Mouse (Mus musculus) urinary bladder, postnatal 36 days (tissue): ENCODE measurements around the gene Adam17.
"Not testable (repeated sequence)": the region's sequence is repeated elsewhere in the genome, so short reads cannot be mapped to it uniquely, and the experiment has no call there.

Source experiments
- DNase-seq, 2 experiments: peaks; one replicate each; pipeline ENCODE4 v3.0.0; 2022; ENCODE audit warnings: low spot score in 2 of 2, mixed read lengths in 1 of 2

Adam17 gene

GRCm38 (mm10) chr12:21373100-21373819 is at the start of gene Adam17:
Gene Adam17, minus strand, starts transcription at chr12:21373632.
- peak; percentile 94 to 97 for DNase-seq

- no peak for DNase-seq
Observed at GRCm38 (mm10) chr12:21418621-21419131, 45.2 kb upstream of the Adam17 start.

GRCm38 (mm10) chr12:21418083-21418482 is 44.7 kb upstream of the Adam17 start:
- DNase-seq = no peak

GRCm38 (mm10) chr12:21417100-21418070 is 44.0 kb upstream of the Adam17 start, which contains the start of gene Ywhaq:
Gene Ywhaq, minus strand, starts transcription at chr12:21417637.
- peak; percentile 88 to 95 for DNase-seq

- DNase-seq = no peak
Observed at GRCm38 (mm10) chr12:21416506-21416905, 43.1 kb upstream of the Adam17 start.

GRCm38 (mm10) chr12:21410620-21411019 is 37.2 kb upstream of the Adam17 start:
- no peak for DNase-seq

- no peak for DNase-seq
Observed at GRCm38 (mm10) chr12:21409651-21410050, 36.2 kb upstream of the Adam17 start.

- DNase-seq = no peak
Observed at GRCm38 (mm10) chr12:21408789-21409367, 35.4 kb upstream of the Adam17 start.

GRCm38 (mm10) chr12:21402771-21403170 is 29.3 kb upstream of the Adam17 start:
- no peak for DNase-seq

- no peak for DNase-seq
Observed at GRCm38 (mm10) chr12:21386201-21386600, 12.8 kb upstream of the Adam17 start.

GRCm38 (mm10) chr12:21378765-21379346 is 5.4 kb upstream of the Adam17 start:
- DNase-seq = not testable (repeated sequence)

- no peak for DNase-seq
Observed at GRCm38 (mm10) chr12:21375376-21376157, 2.1 kb upstream of the Adam17 start.

GRCm38 (mm10) chr12:21373820-21374475 is 516 bp upstream of the Adam17 start:
- no peak for DNase-seq

- DNase-seq = no peak
Observed at GRCm38 (mm10) chr12:21370035-21370611, 3.3 kb downstream of the Adam17 start.

- no peak for DNase-seq
Observed at GRCm38 (mm10) chr12:21369087-21369410, 4.4 kb downstream of the Adam17 start.

- DNase-seq = no peak
Observed at GRCm38 (mm10) chr12:21368376-21369086, 4.9 kb downstream of the Adam17 start.

GRCm38 (mm10) chr12:21364624-21365435 is 8.6 kb downstream of the Adam17 start:
- no peak for DNase-seq

- DNase-seq = peak; percentile 10 to 12
Observed at GRCm38 (mm10) chr12:21363195-21363594, 10.2 kb downstream of the Adam17 start.
